Mouse (Mus musculus) thymus, postnatal 10 days (tissue): ENCODE measurements around the gene Trpm5.

Experiments
- DNase-seq, 2 experiments: peaks; one replicate each; pipeline ENCODE4 v3.0.0; 2021; ENCODE audit warnings: low spot score in 2 of 2

The Trpm5 gene

GRCm38 (mm10) chr7:143106062-143106461 is 11.6 kb upstream of the Trpm5 start, which contains the start of gene Kcnq1:
TSS of gene Kcnq1 (plus strand) at chr7:143106362.
- DNase-seq = no peak

- no peak for DNase-seq
Observed at GRCm38 (mm10) chr7:143105258-143105897, 10.9 kb upstream of the Trpm5 start.

GRCm38 (mm10) chr7:143100759-143101158 is 6.3 kb upstream of the Trpm5 start:
- no peak for DNase-seq

GRCm38 (mm10) chr7:143095554-143095907 is 1.1 kb upstream of the Trpm5 start:
- no peak for DNase-seq

- DNase-seq = no peak
Observed at GRCm38 (mm10) chr7:143093847-143094246, 595 bp downstream of the Trpm5 start.

GRCm38 (mm10) chr7:143087070-143087579 is 7.3 kb downstream of the Trpm5 start:
- no peak for DNase-seq

GRCm38 (mm10) chr7:143086366-143086765 is 8.1 kb downstream of the Trpm5 start:
- peak; percentile 26 to 70 for DNase-seq

- DNase-seq = no peak
Observed at GRCm38 (mm10) chr7:143083708-143084107, 10.7 kb downstream of the Trpm5 start.

- DNase-seq = no peak
Observed at GRCm38 (mm10) chr7:143082024-143082423, 12.4 kb downstream of the Trpm5 start.

GRCm38 (mm10) chr7:143077351-143077750 is 17.1 kb downstream of the Trpm5 start:
- no peak for DNase-seq

GRCm38 (mm10) chr7:143075394-143075793 is 19.0 kb downstream of the Trpm5 start:
- DNase-seq = no peak

GRCm38 (mm10) chr7:143073086-143073485 is 21.4 kb downstream of the Trpm5 start:
- DNase-seq = peak in 1 of 2 experiments; percentile 46

GRCm38 (mm10) chr7:143072605-143073004 is 21.8 kb downstream of the Trpm5 start:
- no peak for DNase-seq

GRCm38 (mm10) chr7:143070506-143071070 is 23.9 kb downstream of the Trpm5 start:
- DNase-seq = no peak

GRCm38 (mm10) chr7:143069751-143070400 is 24.6 kb downstream of the Trpm5 start:
- DNase-seq = peak in 1 of 2 experiments; percentile 25

GRCm38 (mm10) chr7:143068882-143069591 is 25.4 kb downstream of the Trpm5 start, which contains the start of gene Tssc4:
TSS of gene Tssc4 (plus strand) at chr7:143069249.
- DNase-seq = peak; percentile 93 to 97

GRCm38 (mm10) chr7:143068316-143068881 is 26.0 kb downstream of the Trpm5 start:
- peak in 1 of 2 experiments; percentile 45 for DNase-seq

GRCm38 (mm10) chr7:143067897-143068296 is 26.5 kb downstream of the Trpm5 start:
- DNase-seq = no peak

- DNase-seq = no peak
Observed at GRCm38 (mm10) chr7:143067469-143067868, 27.0 kb downstream of the Trpm5 start.

- DNase-seq = no peak
Observed at GRCm38 (mm10) chr7:143065692-143066091, 28.8 kb downstream of the Trpm5 start.

- no peak for DNase-seq
Observed at GRCm38 (mm10) chr7:143064226-143064625, 30.2 kb downstream of the Trpm5 start.

- DNase-seq = no peak
Observed at GRCm38 (mm10) chr7:143062704-143063103, 31.7 kb downstream of the Trpm5 start.
